Mouse (Mus musculus) limb, embryonic 15.5 days (tissue): Measurements from ENCODE around the gene Cenpa. TPM values are rescaled to one million over a fixed set of nuclear protein-coding genes. Genes with fewer than 3 reads are reported as not detected.
A peak's percentile ranks its signal among the peaks of the same experiment; 100 is the strongest.

Source experiments
- ATAC-seq: fragments of 200-750 bp; cut with Nextera tagmentation; 2 replicates; pipeline ENCODE4 v1.8.0; 2017; ENCODE audit warnings: low read depth, moderate TSS enrichment; ENCODE audit not compliant: insufficient number of reproducible peaks, low FRiP score, low TSS enrichment
- H3K27ac ChIP-seq: fragments of 300-500 bp; sonication (generic); 2 replicates; pipeline ENCODE4 v1.5.1; 2015; ENCODE audit warnings: moderate library complexity, mild to moderate bottlenecking, inconsistent platforms
- H3K27me3 ChIP-seq: fragments of 300-500 bp; sonication (generic); 2 replicates; pipeline ENCODE4 v1.6.1; 2015; ENCODE audit warnings: inconsistent platforms
- H3K36me3 ChIP-seq: fragments of 300-500 bp; sonication (generic); 2 replicates; pipeline ENCODE4 v1.6.1; 2015; ENCODE audit warnings: inconsistent platforms
- H3K4me1 ChIP-seq: fragments of 300-500 bp; sonication (generic); 2 replicates; pipeline ENCODE4 v1.6.1; 2015; ENCODE audit warnings: inconsistent platforms
- H3K4me2 ChIP-seq: fragments of 300-500 bp; sonication (generic); 2 replicates; pipeline ENCODE4 v1.6.1; 2015; ENCODE audit warnings: mild to moderate bottlenecking, inconsistent platforms
- H3K4me3 ChIP-seq: fragments of 300-500 bp; sonication (generic); 2 replicates; pipeline ENCODE4 v1.5.1; 2015; ENCODE audit warnings: mild to moderate bottlenecking, inconsistent platforms
- H3K9ac ChIP-seq: fragments of 300-500 bp; sonication (generic); 2 replicates; pipeline ENCODE4 v1.6.1; 2015; ENCODE audit warnings: inconsistent platforms
- H3K9me3 ChIP-seq: fragments of 300-500 bp; sonication (generic); 2 replicates; pipeline ENCODE4 v1.6.1; 2016; ENCODE audit warnings: inconsistent platforms
- WGBS: fragments of 180-500 bp; shearing (Covaris S2); methylation state at CpG from one replicate; pipeline ENCODE4 v1.1.7; 2015; 5-methylcytosine and 5-hydroxymethylcytosine counted together
- polyA plus RNA-seq: library from polyadenylated mRNA; unstranded; fragments of >200 nt; fragmentation: Nextera tagmentation; extraction: Ambion mirVana; gene quantifications from 2 replicates; pipeline ENCODE4 v1.2.1, GENCODE M21; 2015

Cenpa gene
- polyA plus RNA-seq, 1 experiment from 2014 or later = 217 TPM

DNA sequence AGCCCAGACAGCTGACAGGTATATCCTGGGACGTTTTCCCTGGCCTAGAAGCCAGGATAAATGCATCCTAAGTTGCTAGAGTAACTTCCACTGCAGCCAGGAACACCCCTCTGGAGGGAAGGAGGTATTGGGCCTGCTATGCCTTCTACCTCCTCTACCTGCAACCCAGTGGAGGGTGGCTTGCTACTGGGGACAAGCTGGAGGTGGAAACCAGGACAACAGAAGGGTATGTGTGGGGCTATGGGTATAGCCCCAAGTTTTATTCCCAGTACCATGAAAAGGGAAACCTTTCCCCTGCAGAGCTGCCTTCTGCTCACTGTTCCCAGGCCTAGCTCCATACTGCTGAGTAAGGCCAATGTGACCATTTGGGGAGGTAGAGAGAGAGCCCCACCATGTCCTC, 42.3 kb upstream of the Cenpa start:
- H3K9ac ChIP-seq = no peak overlapping the region
- 39% methylated on average over 1 of the region's 1 CpGs for WGBS
- H3K4me2 ChIP-seq = no peak overlapping the region
- no peaks in the 10 kb centered on the region for H3K9me3 ChIP-seq
- peaks cover 15% of the 10 kb centered on the region for H3K4me1 ChIP-seq
- H3K4me3 ChIP-seq = no peak overlapping the region
- H3K36me3 ChIP-seq = no peaks in the 10 kb centered on the region
- H3K27me3 ChIP-seq = peaks cover 34% of the 10 kb centered on the region
- no peak overlapping the region for H3K27ac ChIP-seq
- ATAC-seq = no peak

GRCm38 (mm10) chr5:30624908-30625307, 41.7 kb upstream of the Cenpa start:
- no peak overlapping the region for H3K27ac ChIP-seq
- peaks cover 15% of the 10 kb centered on the region for H3K4me1 ChIP-seq
- no peak overlapping the region for H3K4me2 ChIP-seq
- H3K9me3 ChIP-seq = no peaks in the 10 kb centered on the region
- H3K9ac ChIP-seq = no peak overlapping the region
- WGBS = 35% methylated on average over 4 of the region's 4 CpGs
- H3K27me3 ChIP-seq = peaks cover 32% of the 10 kb centered on the region
- no peak overlapping the region for H3K4me3 ChIP-seq
- no peaks in the 10 kb centered on the region for H3K36me3 ChIP-seq
- no peak for ATAC-seq

DNA sequence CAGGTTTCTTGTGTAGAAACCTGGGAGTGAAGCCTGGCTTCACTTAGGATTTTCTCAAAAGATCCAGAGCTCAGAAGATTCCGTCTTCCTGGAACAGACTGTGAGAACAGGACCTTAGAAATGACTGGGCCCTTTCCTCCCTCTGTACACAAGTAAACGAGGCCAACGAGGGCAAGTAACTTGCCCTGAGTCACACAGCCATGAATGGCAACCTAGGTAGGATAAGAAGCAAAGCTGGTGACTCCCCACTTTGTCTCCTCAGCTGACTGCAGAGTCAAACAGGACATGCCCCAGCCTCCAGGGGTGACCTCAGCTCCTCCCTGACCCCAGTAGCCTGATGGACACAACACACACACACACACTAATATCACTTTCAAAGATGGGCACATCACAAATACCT, 41.2 kb upstream of the Cenpa start:
- H3K27me3 ChIP-seq = peaks cover 31% of the 10 kb centered on the region
- H3K4me3 ChIP-seq = no peak overlapping the region
- WGBS = 59% methylated on average over 3 of the region's 3 CpGs
- no peak for ATAC-seq
- no peaks in the 10 kb centered on the region for H3K36me3 ChIP-seq
- H3K4me1 ChIP-seq = peaks cover 15% of the 10 kb centered on the region
- H3K9me3 ChIP-seq = no peaks in the 10 kb centered on the region
- no peak overlapping the region for H3K4me2 ChIP-seq
- H3K9ac ChIP-seq = no peak overlapping the region
- H3K27ac ChIP-seq = no peak overlapping the region

GRCm38 (mm10) chr5:30626331-30627105, 40.1 kb upstream of the Cenpa start:
- no peak overlapping the region for H3K9ac ChIP-seq
- no peak overlapping the region for H3K4me2 ChIP-seq
- H3K4me1 ChIP-seq = peaks cover 15% of the 10 kb centered on the region
- no peak overlapping the region for H3K4me3 ChIP-seq
- no peaks in the 10 kb centered on the region for H3K9me3 ChIP-seq
- no peak overlapping the region for H3K27ac ChIP-seq
- peaks cover 20% of the 10 kb centered on the region for H3K27me3 ChIP-seq
- 74% methylated on average over 8 of the region's 8 CpGs for WGBS
- no peaks in the 10 kb centered on the region for H3K36me3 ChIP-seq
- no peak for ATAC-seq

DNA sequence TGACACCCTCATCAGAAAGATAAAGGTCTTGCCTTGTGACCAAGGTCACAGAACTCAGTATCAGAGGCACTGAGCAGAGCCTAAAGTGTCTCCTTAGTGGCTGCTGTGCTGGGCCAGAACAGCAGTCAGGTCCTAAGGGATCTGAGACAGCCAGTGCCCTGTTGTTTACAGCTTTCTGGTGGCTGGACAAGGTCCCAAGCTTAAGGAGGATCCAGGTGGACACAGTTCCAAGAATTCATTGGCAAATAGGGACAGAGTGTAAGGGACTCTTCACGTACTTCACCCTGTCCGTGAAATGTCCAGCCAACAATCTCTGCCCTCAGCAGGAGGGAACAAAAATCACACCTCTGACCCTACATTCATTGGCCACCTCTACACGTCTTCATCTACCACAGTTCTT, 38.1 kb upstream of the Cenpa start:
- H3K4me3 ChIP-seq = no peak overlapping the region
- H3K27me3 ChIP-seq = peaks cover 5% of the 10 kb centered on the region; the same call in 1 of the 2 replicates
- H3K36me3 ChIP-seq = no peaks in the 10 kb centered on the region
- ATAC-seq = no peak
- H3K9me3 ChIP-seq = no peaks in the 10 kb centered on the region
- 78% methylated on average over 3 of the region's 3 CpGs for WGBS
- H3K4me1 ChIP-seq = no peaks in the 10 kb centered on the region
- no peak overlapping the region for H3K9ac ChIP-seq
- no peak overlapping the region for H3K27ac ChIP-seq
- H3K4me2 ChIP-seq = no peak overlapping the region

DNA sequence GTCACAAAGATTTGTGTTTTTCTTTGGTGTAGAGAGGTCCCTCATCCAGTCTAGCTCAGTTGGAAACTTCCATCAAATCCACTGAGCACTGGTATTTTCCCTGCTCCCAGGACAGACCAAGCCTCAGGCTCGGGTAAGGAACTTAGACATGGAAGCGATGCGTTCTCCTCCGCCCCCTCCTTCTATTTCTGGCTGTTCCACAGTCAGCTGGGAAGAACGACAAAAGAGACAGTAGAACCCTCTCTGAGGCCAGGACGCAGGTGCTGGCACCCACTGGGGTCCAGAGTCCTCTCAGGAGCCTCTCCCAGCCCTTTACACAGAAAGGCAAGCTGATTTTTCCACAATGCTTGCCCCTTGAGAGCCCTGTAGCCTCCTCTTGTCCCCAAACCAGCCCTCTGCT, 36.2 kb upstream of the Cenpa start:
- Histone ChIP-seq H3K9ac (no peak overlapping the region), H3K9me3 (no peaks in the 10 kb centered on the region), H3K4me1 (no peaks in the 10 kb centered on the region), H3K36me3 (no peaks in the 10 kb centered on the region), H3K4me3 (no peak overlapping the region), H3K27ac (no peak overlapping the region), H3K4me2 (no peak overlapping the region), H3K27me3 (no peaks in the 10 kb centered on the region)
- 79% methylated on average over 6 of the region's 6 CpGs for WGBS
- no peak for ATAC-seq

- Histone ChIP-seq H3K27ac (no peak overlapping the region), H3K36me3 (no peaks in the 10 kb centered on the region), H3K4me2 (no peak overlapping the region), H3K4me1 (no peaks in the 10 kb centered on the region), H3K27me3 (no peaks in the 10 kb centered on the region), H3K9me3 (no peaks in the 10 kb centered on the region), H3K9ac (no peak overlapping the region), H3K4me3 (no peak overlapping the region)
- ATAC-seq = no peak
- 48% methylated on average over 1 of the region's 1 CpGs for WGBS
Observed at GRCm38 (mm10) chr5:30632134-30632533, 34.4 kb upstream of the Cenpa start.

GRCm38 (mm10) chr5:30636994-30637393, 29.6 kb upstream of the Cenpa start:
- no peaks in the 10 kb centered on the region for H3K4me1 ChIP-seq
- no peak overlapping the region for H3K9ac ChIP-seq
- no peak overlapping the region for H3K4me2 ChIP-seq
- no peaks in the 10 kb centered on the region for H3K9me3 ChIP-seq
- H3K27ac ChIP-seq = no peak overlapping the region
- H3K27me3 ChIP-seq = no peaks in the 10 kb centered on the region
- 43% methylated on average over 7 of the region's 7 CpGs for WGBS
- H3K36me3 ChIP-seq = no peaks in the 10 kb centered on the region
- no peak for ATAC-seq
- no peak overlapping the region for H3K4me3 ChIP-seq

GRCm38 (mm10) chr5:30638041-30638440, 28.5 kb upstream of the Cenpa start:
- H3K27me3 ChIP-seq = no peaks in the 10 kb centered on the region
- no peak overlapping the region for H3K27ac ChIP-seq
- no peaks in the 10 kb centered on the region for H3K4me1 ChIP-seq
- H3K36me3 ChIP-seq = no peaks in the 10 kb centered on the region
- H3K4me3 ChIP-seq = no peak overlapping the region
- no peaks in the 10 kb centered on the region for H3K9me3 ChIP-seq
- H3K4me2 ChIP-seq = no peak overlapping the region
- WGBS = 1% methylated on average over 6 of the region's 6 CpGs
- no peak overlapping the region for H3K9ac ChIP-seq
- ATAC-seq = no peak

- Histone ChIP-seq H3K9me3 (no peaks in the 10 kb centered on the region), H3K36me3 (no peaks in the 10 kb centered on the region), H3K9ac (no peak overlapping the region), H3K4me1 (peaks cover 6% of the 10 kb centered on the region), H3K27ac (no peak overlapping the region), H3K27me3 (no peaks in the 10 kb centered on the region), H3K4me2 (no peak overlapping the region), H3K4me3 (no peak overlapping the region)
- WGBS = 52% methylated on average over 5 of the region's 5 CpGs
- ATAC-seq = no peak
Observed at GRCm38 (mm10) chr5:30643477-30644179, 22.9 kb upstream of the Cenpa start.

DNA sequence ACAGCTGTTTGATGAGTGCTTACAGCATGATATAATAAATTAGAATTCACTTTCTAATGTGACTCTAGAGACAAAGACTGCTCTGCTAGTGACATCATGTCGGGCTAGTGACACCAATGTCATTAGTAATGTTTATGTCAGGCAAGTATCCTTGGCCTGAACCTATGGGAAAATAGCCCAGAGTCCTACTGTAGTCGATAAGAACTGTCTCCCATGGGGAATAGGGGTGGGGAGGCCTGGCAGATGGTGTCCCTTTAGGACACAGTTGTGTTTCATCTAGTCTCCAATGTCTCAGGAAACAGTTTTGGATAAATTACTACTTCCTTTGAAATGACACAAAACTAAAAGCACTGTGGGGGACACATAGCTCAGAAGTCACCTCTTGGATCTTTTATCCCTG, 20.5 kb upstream of the Cenpa start:
- Histone ChIP-seq H3K4me3 (no peak overlapping the region), H3K27ac (no peak overlapping the region), H3K27me3 (no peaks in the 10 kb centered on the region), H3K9me3 (no peaks in the 10 kb centered on the region), H3K4me1 (peaks cover 14% of the 10 kb centered on the region), H3K9ac (no peak overlapping the region), H3K4me2 (no peak overlapping the region), H3K36me3 (no peaks in the 10 kb centered on the region)
- WGBS = 73% methylated on average over 2 of the region's 2 CpGs
- no peak for ATAC-seq

GRCm38 (mm10) chr5:30647396-30647795, 19.2 kb upstream of the Cenpa start:
- no peak overlapping the region; the same call in 1 of the 2 replicates for H3K27ac ChIP-seq
- peak overlapping the region; percentile 64 for H3K9ac ChIP-seq
- peaks cover 14% of the 10 kb centered on the region for H3K4me1 ChIP-seq
- H3K4me3 ChIP-seq = peak overlapping the region; percentile 79
- no peaks in the 10 kb centered on the region for H3K9me3 ChIP-seq
- WGBS = 14% methylated on average over 9 of the region's 9 CpGs
- H3K27me3 ChIP-seq = no peaks in the 10 kb centered on the region
- no peak for ATAC-seq
- peak overlapping the region; percentile 87 for H3K4me2 ChIP-seq
- H3K36me3 ChIP-seq = 0 out of 2 replicates have a peak, but pooled peaks cover 2% of the 10 kb centered on the region
